Mouse (Mus musculus) stomach, postnatal 0 days (tissue): Measurements from ENCODE around the gene Coro2b. TPM values are rescaled to one million over a fixed set of nuclear protein-coding genes. Genes with fewer than 3 reads are reported as not detected.

Experiments used
- ATAC-seq: fragments of 200-750 bp; cut with Nextera tagmentation; 2 replicates; pipeline ENCODE4 v1.8.0; 2017; ENCODE audit not compliant: low FRiP score, low TSS enrichment
- DNase-seq: peaks from one replicate; pipeline ENCODE4 v3.0.0-alpha.2; 2016; ENCODE audit warnings: low spot score
- H3K27ac ChIP-seq: fragments of 300-500 bp; sonication (generic); replicated peaks from 2 replicates; pipeline ENCODE4 v1.5.1; 2014; ENCODE audit warnings: mild to moderate bottlenecking, control low read depth
- H3K27me3 ChIP-seq: fragments of 300-500 bp; sonication (generic); 2 replicates; pipeline ENCODE4 v1.6.1; 2014; ENCODE audit warnings: low read length; ENCODE audit not compliant: control insufficient read depth, insufficient read depth
- H3K36me3 ChIP-seq: fragments of 300-500 bp; sonication (generic); 2 replicates; pipeline ENCODE4 v1.6.1; 2014; ENCODE audit warnings: low read length, mixed read lengths; ENCODE audit not compliant: control insufficient read depth, insufficient read depth
- H3K4me1 ChIP-seq: fragments of 300-500 bp; sonication (generic); replicated peaks from 2 replicates; pipeline ENCODE4 v1.6.1; 2014; ENCODE audit warnings: antibody characterized with exemption; ENCODE audit not compliant: control insufficient read depth, insufficient read depth
- H3K4me2 ChIP-seq: fragments of 300-500 bp; sonication (generic); replicated peaks from 2 replicates; pipeline ENCODE4 v1.6.1; 2014; ENCODE audit warnings: low read depth, mild to moderate bottlenecking, control low read depth, moderate library complexity
- H3K4me3 ChIP-seq: fragments of 300-500 bp; sonication (generic); 2 replicates; pipeline ENCODE4 v1.5.1; 2014; ENCODE audit warnings: low read depth, low read length, control low read depth
- H3K9ac ChIP-seq: fragments of 300-500 bp; sonication (generic); 2 replicates; pipeline ENCODE4 v1.6.1; 2014; ENCODE audit warnings: mild to moderate bottlenecking, low read length, control low read depth, mixed read lengths
- H3K9me3 ChIP-seq: fragments of 300-500 bp; sonication (generic); 2 replicates; pipeline ENCODE4 v1.6.1; 2016; ENCODE audit warnings: low read length; ENCODE audit not compliant: control insufficient read depth
- CTCF ChIP-seq: IDR thresholded peaks from 2 replicates; pipeline ENCODE4 v1.5.1; 2016; ENCODE audit warnings: antibody characterized with exemption, low read depth, mild to moderate bottlenecking, moderate library complexity
- EP300 ChIP-seq: optimal IDR thresholded peaks from 2 replicates; pipeline ENCODE3; 2016; ENCODE audit warnings: antibody characterized with exemption
- WGBS: fragments of 180-500 bp; shearing (Covaris S2); extraction: QIAGEN DNeasy Blood & Tissue Kit; methylation state at CpG from one replicate; pipeline ENCODE4 v1.1.7; 2014; 5-methylcytosine and 5-hydroxymethylcytosine counted together
- polyA plus RNA-seq: library from polyadenylated mRNA; unstranded; fragments of >200 nt; fragmentation: Nextera tagmentation; extraction: Ambion mirVana; gene quantifications from 2 replicates; pipeline ENCODE4 v1.2.1, GENCODE M21; 2015

The Coro2b gene
- polyA plus RNA-seq, 1 experiment from 2014 or later: 4.9 TPM

DNA sequence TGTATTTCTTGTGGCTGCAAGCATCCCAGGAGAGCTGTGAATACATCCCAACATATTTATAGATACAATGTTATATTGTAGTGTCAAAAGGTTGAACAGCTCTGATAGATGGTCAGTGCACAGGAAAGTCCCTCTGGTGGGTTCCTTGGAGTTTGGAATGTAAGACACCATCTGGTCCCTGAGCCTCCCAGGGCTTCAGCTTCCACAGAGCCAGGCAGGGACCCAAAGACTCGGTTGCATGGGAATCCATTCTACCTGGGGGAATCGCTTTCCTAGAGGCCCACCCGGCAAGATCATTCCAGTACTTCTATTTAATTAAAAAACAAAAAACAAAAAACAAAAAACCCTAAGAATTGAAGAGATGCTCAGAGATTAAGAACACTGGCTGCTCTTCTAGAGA lies 78.4 kb downstream of the Coro2b start:
- TF ChIP-seq EP300: no peak
- no peak for TF ChIP-seq CTCF
- DNase-seq (no peak), ATAC-seq (no peak)
- Histone ChIP-seq H3K9ac (no peak overlapping the region), H3K27ac (no peak overlapping the region), H3K4me3 (no peak overlapping the region), H3K9me3 (no peaks in the 10 kb centered on the region), H3K4me1 (peaks cover 9% of the 10 kb centered on the region), H3K4me2 (no peak overlapping the region), H3K27me3 (no peaks in the 10 kb centered on the region), H3K36me3 (no peaks in the 10 kb centered on the region)
- 92% methylated on average over 3 of the region's 3 CpGs for WGBS

DNA sequence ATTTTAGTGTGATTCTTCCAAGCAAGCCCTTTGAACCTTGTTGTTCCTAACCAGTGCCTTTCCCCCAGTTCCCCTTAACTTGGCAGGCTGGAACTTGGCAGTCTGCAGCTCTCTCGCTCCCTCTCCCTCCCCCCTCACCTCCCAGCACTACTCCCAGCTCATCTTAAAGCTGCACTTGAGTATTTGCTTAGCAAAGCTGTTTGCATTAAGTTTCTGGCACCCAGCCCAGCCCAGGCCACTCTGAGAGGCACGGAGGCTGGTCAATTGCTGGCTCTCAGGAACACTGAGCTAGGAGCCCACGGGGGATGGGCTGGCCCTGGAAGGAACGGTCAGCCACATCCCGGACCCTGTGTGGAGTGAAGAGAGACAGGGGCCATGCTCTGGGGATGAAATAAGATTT lies 80.8 kb downstream of the Coro2b start:
- DNase-seq (peak; percentile 93), ATAC-seq (peak; percentile 79)
- no peak overlapping the region for H3K9ac ChIP-seq
- TF ChIP-seq CTCF (0 out of 2 replicates have a peak, but pooled peaks have one; percentile 11), EP300 (no peak)
- peak overlapping the region; percentile 17; the same call in 1 of the 2 replicates for H3K4me2 ChIP-seq
- H3K27me3 ChIP-seq: no peaks in the 10 kb centered on the region
- H3K9me3 ChIP-seq: no peaks in the 10 kb centered on the region
- peaks cover 9% of the 10 kb centered on the region for H3K4me1 ChIP-seq
- H3K27ac ChIP-seq: peak overlapping the region; percentile 56; the same call in 1 of the 2 replicates
- WGBS: 9% methylated on average over 5 of the region's 5 CpGs
- H3K4me3 ChIP-seq: no peak overlapping the region
- H3K36me3 ChIP-seq: no peaks in the 10 kb centered on the region

DNA sequence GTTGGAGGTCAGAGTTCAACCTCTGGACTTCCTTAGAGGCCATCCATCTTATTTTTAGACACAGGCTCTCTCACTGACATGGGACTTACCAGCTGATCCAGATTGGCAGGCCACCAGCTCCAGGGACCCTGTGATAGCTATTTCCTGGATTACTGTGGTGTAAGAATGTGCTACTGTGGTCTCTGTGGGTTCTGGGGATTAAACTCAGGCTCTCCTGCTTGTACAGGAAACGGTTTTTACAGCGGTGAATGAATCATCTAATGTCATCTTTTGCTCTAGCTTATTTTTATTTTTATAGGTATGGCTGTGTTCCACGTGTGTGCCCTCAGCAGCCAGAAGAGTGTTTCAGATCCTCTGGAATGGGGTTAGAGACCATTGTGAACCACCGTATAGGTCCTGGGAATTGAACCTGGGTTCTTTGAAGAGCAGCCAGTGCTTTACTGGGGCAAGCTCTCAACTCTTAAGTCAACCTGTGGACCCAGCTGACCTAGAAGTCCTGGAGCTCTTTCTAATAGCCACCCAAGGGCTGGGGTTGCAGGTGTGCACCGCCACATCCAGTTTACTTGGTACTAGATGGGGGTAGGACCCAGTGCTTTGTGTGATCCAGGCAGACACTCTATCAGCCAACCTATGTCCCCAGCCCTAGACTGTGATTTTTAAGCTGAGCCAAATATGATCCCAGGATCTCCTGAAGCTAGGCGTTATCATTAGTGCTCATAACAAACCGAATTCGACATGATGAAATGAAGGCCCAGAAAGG lies 81.5 kb downstream of the Coro2b start:
- WGBS: 42% methylated on average over 8 of the region's 8 CpGs
- no peak overlapping the region for H3K9ac ChIP-seq
- peak; percentile 25; the same call in 1 of the 2 replicates for ATAC-seq

DNA sequence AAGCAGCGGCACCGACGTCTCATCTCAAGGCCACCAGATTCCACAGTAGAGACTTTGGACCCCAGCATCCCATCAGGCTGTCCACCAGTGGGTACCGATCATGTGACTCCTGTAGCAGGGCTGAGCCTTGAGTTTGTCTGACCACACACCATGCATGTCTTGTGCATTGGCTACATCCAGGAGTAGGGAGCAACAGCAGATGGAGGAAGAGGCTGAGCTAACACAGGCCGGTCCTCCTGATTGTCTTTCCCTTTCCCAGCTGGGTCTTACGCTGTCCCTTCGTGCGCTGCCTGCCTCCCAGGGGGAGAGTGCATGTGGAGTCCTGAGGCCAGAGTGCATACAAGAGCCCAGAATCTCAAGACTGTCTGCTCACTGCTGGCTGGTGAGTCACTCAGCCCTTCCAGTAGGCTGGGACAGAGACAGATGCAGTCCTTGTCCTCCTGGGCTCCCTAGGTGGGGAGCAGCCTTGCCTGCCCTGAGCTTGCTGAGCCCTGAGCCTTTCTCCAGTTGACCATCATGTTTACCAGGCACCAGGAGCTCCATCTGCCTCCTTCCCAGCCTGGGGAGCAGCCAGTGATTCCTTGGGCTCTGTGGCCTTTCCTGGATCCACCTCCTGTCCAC lies 84.4 kb downstream of the Coro2b start:
- no peak overlapping the region for H3K4me3 ChIP-seq
- H3K9ac ChIP-seq: no peak overlapping the region
- H3K4me1 ChIP-seq: peaks cover 9% of the 10 kb centered on the region
- WGBS: 88% methylated on average over 8 of the region's 8 CpGs
- H3K36me3 ChIP-seq: no peaks in the 10 kb centered on the region
- ATAC-seq (no peak), DNase-seq (no peak)
- H3K9me3 ChIP-seq: no peaks in the 10 kb centered on the region
- H3K27me3 ChIP-seq: no peaks in the 10 kb centered on the region
- no peak overlapping the region for H3K27ac ChIP-seq
- H3K4me2 ChIP-seq: no peak overlapping the region
- TF ChIP-seq CTCF (no peak), EP300 (no peak)

More for the DNA sequence above, 81.5 kb downstream of the Coro2b start:
- H3K4me1 ChIP-seq: peaks cover 9% of the 10 kb centered on the region
- H3K36me3 ChIP-seq: no peaks in the 10 kb centered on the region
- no peaks in the 10 kb centered on the region for H3K27me3 ChIP-seq
- H3K4me2 ChIP-seq: peak overlapping the region; percentile 17; the same call in 1 of the 2 replicates
- no peak for DNase-seq
- H3K9me3 ChIP-seq: no peaks in the 10 kb centered on the region
- H3K4me3 ChIP-seq: no peak overlapping the region
- TF ChIP-seq EP300 (no peak), CTCF (no peak)
- peak overlapping the region; percentile 56; the same call in 1 of the 2 replicates for H3K27ac ChIP-seq

GRCm38 (mm10) chr9:62451585-62452372 lies 85.1 kb downstream of the Coro2b start:
- TF ChIP-seq CTCF: no peak
- no peak for TF ChIP-seq EP300
- Histone ChIP-seq H3K9ac (no peak overlapping the region), H3K9me3 (no peaks in the 10 kb centered on the region), H3K4me3 (no peak overlapping the region), H3K36me3 (no peaks in the 10 kb centered on the region), H3K27ac (no peak overlapping the region), H3K4me1 (peaks cover 9% of the 10 kb centered on the region), H3K27me3 (no peaks in the 10 kb centered on the region), H3K4me2 (no peak overlapping the region)
- no peak for DNase-seq
- no peak for ATAC-seq
- WGBS: 62% methylated on average over 8 of the region's 8 CpGs
